In the genomic region with DNA sequence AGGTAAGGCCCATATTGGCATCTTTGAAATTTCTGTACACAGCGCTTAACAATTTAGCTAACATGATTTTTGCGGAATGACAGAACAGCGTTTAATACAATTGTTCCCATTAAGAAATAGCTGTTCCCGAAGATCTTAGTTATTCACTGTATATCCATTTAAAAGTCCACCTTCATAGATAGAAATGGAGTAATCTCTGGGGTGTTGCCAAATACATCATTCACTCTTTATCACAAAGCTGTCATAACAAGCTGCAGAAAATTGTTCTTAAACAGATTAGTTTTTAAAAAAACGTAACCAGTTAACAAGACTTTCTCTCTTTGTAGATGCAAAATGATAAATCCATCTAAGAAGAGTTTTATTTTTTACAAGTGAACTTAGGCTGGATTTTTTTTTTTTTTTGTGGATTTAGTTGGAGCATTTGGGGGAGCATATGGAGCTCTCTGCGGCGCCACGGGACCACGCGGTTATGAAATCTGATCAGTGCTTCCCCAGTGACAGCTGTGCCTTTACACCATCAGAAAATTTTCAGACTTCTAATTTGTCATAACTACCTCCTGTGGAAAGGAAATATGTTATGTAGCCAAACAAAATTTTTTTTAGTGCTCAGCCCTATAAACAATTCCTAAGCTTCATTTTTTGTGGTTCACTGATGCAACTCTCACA, we compare ENCODE assay signal across 11 mouse cellular contexts.
DNase-seq lines count a peak whose midpoint lies in the region.
"Had no signal": no experiment of that assay in that cellular context is flagged by ENCODE, and none has a peak within 500 bp of the region (broad histone marks: within the 10 kb centered on the region; RNA-seq: fewer than 3 reads in every experiment).

No protein-coding gene starts in this region.

- DNase-seq in left cerebral cortex, postnatal 10 days (ENCODE audit: extremely low spot score in 1 of 2, low spot score in 2 of 2): peak; percentile 13 to 17
- no peak for DNase-seq in left cerebral cortex, adult 9 months (ENCODE audit: low spot score in 2 of 2)
- DNase-seq in cerebellum, adult 11 months: peak; percentile 82
- peak; percentile 85 to 88 for DNase-seq in cerebellum, postnatal 10 days
- peak; percentile 41 to 55 for DNase-seq in layer of hippocampus, postnatal 36 days
- no peak for DNase-seq in T-cell, adult 2 months (ENCODE audit: low spot score)
- DNase-seq in kidney, postnatal 10 days: no peak
- no peak for DNase-seq in heart, adult 18-20 months
- DNase-seq: adrenal gland, postnatal 36 days; lung, postnatal 4 days; thymus, postnatal 4 days had no signal

- intact Hi-C loops in left cerebral cortex, postnatal 10 days (cut with DNase I): no loop called here

Comparison
In these comparisons a context has a peak if more than half of its experiments do, and no peak if none do; other contexts are left out.
1. DNase-seq: peak in left cerebral cortex, postnatal 10 days (2 of 2), cerebellum, adult 11 months (single experiment), cerebellum, postnatal 10 days (2 of 2) and layer of hippocampus, postnatal 36 days (2 of 2); none in left cerebral cortex, adult 9 months (0 of 2), T-cell, adult 2 months (single experiment), kidney, postnatal 10 days (single experiment) and heart, adult 18-20 months (0 of 2).